19 mouse cellular contexts compared by ENCODE assay signal in the genomic region with DNA sequence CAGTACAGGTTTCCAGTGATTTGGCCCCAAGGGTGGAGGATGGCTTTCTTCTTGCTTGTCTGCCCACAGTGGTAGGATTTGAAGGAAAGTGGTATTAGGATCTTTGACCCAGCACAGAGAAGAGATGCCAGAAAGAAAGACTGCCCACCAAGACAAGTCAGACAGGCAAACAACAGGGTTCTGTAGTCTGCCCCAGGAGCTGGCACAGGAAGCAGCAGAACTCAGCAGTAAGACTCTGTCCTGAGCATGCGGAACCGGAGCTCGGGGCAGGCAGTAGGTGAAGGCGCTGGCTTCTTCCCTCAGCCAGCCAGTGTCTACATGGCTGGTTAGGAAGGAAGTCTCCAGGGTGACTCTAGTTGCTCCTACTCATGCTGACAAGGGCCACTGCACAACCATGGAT.
DNase-seq lines count a peak whose midpoint lies in the region; ATAC-seq and TF ChIP-seq lines count a peak whose summit lies in the region.
"Had no signal": no experiment of that assay in that cellular context is flagged by ENCODE, and none has a peak within 500 bp of the region (broad histone marks: within the 10 kb centered on the region; RNA-seq: fewer than 3 reads in every experiment).

No protein-coding gene starts in this region.

- TF ChIP-seq POLR2A in cerebellum, adult 2 months (IDR thresholded peaks at IDR 0.05; ENCODE audit: borderline replicate concordance, insufficient read depth, low read length): no peak
- no peak for TF ChIP-seq POLR2A in lung, adult 2 months (IDR thresholded peaks at IDR 0.05; ENCODE audit: borderline replicate concordance, extremely low read depth, low read depth, low read length)

- H3K4me1 ChIP-seq in heart, embryonic 10.5 days: peaks cover 31% of the 10 kb centered on the region
- peaks cover 39% of the 10 kb centered on the region for H3K4me1 ChIP-seq in heart, embryonic 12.5 days (replicated peaks)
- H3K4me1 ChIP-seq in cerebellum, adult 2 months (ENCODE audit: control insufficient read depth, insufficient read depth, low read length): peaks cover 19% of the 10 kb centered on the region
- H3K4me1 ChIP-seq in lung, adult 2 months (ENCODE audit: control insufficient read depth, insufficient read depth, low read length): no peaks in the 10 kb centered on the region

- no peaks in the 10 kb centered on the region for H3K27me3 ChIP-seq in heart, embryonic 10.5 days (ENCODE audit: insufficient read depth, poor library complexity, severe bottlenecking)
- no peaks in the 10 kb centered on the region for H3K27me3 ChIP-seq in heart, embryonic 12.5 days (replicated peaks)
- no peaks in the 10 kb centered on the region for H3K27me3 ChIP-seq in cerebellum, adult 2 months (ENCODE audit: control insufficient read depth, insufficient read depth, low read length)
- H3K27me3 ChIP-seq: embryonic facial prominence, embryonic 13.5 days; heart, embryonic 13.5 days; hindbrain, embryonic 12.5 days had no signal

- H3K9ac ChIP-seq in heart, embryonic 12.5 days: no peak overlapping the region
- H3K9ac ChIP-seq: embryonic facial prominence, embryonic 13.5 days; forebrain, embryonic 12.5 days; heart, embryonic 13.5 days; hindbrain, embryonic 12.5 days had no signal

- 0 out of 2 replicates have a peak overlapping the region, but pooled peaks have one; percentile 17 for H3K27ac ChIP-seq in heart, embryonic 10.5 days
- H3K27ac ChIP-seq in heart, embryonic 12.5 days (ENCODE audit: poor library complexity, severe bottlenecking): no peak overlapping the region
- no peak overlapping the region for H3K27ac ChIP-seq in cerebellum, adult 2 months (ENCODE audit: insufficient read depth, low read length)
- H3K27ac ChIP-seq: embryonic facial prominence, embryonic 13.5 days; forebrain, embryonic 12.5 days; heart, adult 2 months; heart, embryonic 13.5 days; hindbrain, embryonic 12.5 days had no signal

- H3K9me3 ChIP-seq in heart, embryonic 10.5 days: no peaks in the 10 kb centered on the region
- H3K9me3 ChIP-seq in heart, embryonic 12.5 days (replicated peaks): no peaks in the 10 kb centered on the region
- H3K9me3 ChIP-seq: embryonic facial prominence, embryonic 13.5 days; forebrain, embryonic 12.5 days; heart, embryonic 13.5 days; hindbrain, embryonic 12.5 days had no signal

- H3K36me3 ChIP-seq in heart, embryonic 10.5 days: no peaks in the 10 kb centered on the region
- H3K36me3 ChIP-seq in heart, embryonic 12.5 days: no peaks in the 10 kb centered on the region
- H3K36me3 ChIP-seq: embryonic facial prominence, embryonic 13.5 days; forebrain, embryonic 12.5 days; heart, embryonic 13.5 days; hindbrain, embryonic 12.5 days had no signal

- no peak for ATAC-seq in heart, embryonic 12.5 days (ENCODE audit: insufficient number of reproducible peaks, low FRiP score)
- ATAC-seq: forebrain, embryonic 16.5 days; hindbrain, embryonic 16.5 days had no signal

- WGBS in heart, embryonic 10.5 days: 97% methylated on average over 4 of the region's 4 CpGs
- 91% methylated on average over 4 of the region's 4 CpGs for WGBS in heart, embryonic 12.5 days
- 40% methylated on average over 4 of the region's 4 CpGs for WGBS in cerebellum, adult 2 months
- 95% methylated on average over 4 of the region's 4 CpGs for WGBS in lung, adult 2 months

- no peak for TF ChIP-seq CTCF in cerebellum, adult 2 months (IDR thresholded peaks at IDR 0.05; ENCODE audit: borderline replicate concordance, insufficient read depth, low read depth, low read length)
- TF ChIP-seq CTCF in lung, adult 2 months (IDR thresholded peaks at IDR 0.05; ENCODE audit: insufficient read depth, low read length): no peak

- DNase-seq in heart, embryonic 10.5 days (ENCODE audit: low spot score): no peak
- DNase-seq in cerebellum, adult 2 months: peak; percentile 65 to 75
- peak; percentile 78 for DNase-seq in cerebellum, adult 9-11 months
- peak; percentile 50 to 58 for DNase-seq in cerebellum, postnatal 36 days
- no peak for DNase-seq in lung, adult 2 months
- no peak for DNase-seq in spleen, adult 18-20 months
- DNase-seq: adrenal gland, adult 8-10 months; gastrocnemius, postnatal 10 days; heart, adult 2 months; heart, postnatal 4 days; kidney, adult 11 months; kidney, adult 9 months had no signal

- H3K4me2 ChIP-seq in heart, embryonic 12.5 days: no peak overlapping the region
- H3K4me2 ChIP-seq: embryonic facial prominence, embryonic 13.5 days; forebrain, embryonic 12.5 days; heart, embryonic 13.5 days; hindbrain, embryonic 12.5 days had no signal

- no peak overlapping the region for H3K4me3 ChIP-seq in heart, embryonic 10.5 days
- H3K4me3 ChIP-seq in heart, embryonic 12.5 days: no peak overlapping the region
- H3K4me3 ChIP-seq in cerebellum, adult 2 months (replicated peaks; ENCODE audit: insufficient read depth, low read depth, low read length): no peak overlapping the region
- H3K4me3 ChIP-seq in lung, adult 2 months (replicated peaks; ENCODE audit: extremely low read depth, low read depth, low read length): no peak overlapping the region
- H3K4me3 ChIP-seq: embryonic facial prominence, embryonic 13.5 days; forebrain, embryonic 12.5 days; heart, adult 2 months; heart, embryonic 13.5 days; hindbrain, embryonic 12.5 days had no signal

Comparison
In these comparisons a context has a peak if more than half of its experiments do, and no peak if none do; other contexts are left out.
1. DNase-seq: peak in cerebellum, adult 2 months (2 of 2), cerebellum, adult 9-11 months (single experiment) and cerebellum, postnatal 36 days (2 of 2); none in heart, embryonic 10.5 days (single experiment), lung, adult 2 months (single experiment) and spleen, adult 18-20 months (0 of 2).